Mouse (Mus musculus): ENCODE results near the gene Mllt10.

The Mllt10 gene

DNA sequence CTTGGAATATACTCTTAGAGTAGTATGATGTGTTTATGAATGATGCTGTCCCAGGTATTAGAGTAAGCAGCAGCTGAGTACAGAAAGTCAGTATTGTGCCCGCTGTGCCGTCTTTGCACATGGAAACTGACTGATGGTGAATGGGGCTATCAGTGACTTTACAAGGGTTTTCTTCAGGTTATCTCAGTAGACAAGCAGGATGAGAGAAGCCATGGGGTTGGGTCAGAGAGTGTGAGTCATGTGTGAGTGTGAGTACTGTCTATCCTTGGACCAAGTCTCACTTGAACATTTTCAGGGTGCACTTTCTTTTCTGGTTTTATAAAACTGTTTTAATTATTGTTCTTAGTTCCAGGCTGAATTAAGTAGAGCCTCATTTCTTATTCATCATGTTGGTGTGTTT is 133.3 kb downstream of the Mllt10 start:
- DNase-seq (ENCODE audit: low read depth in 2 of 2, low spot score in 2 of 2), result no peak

DNA sequence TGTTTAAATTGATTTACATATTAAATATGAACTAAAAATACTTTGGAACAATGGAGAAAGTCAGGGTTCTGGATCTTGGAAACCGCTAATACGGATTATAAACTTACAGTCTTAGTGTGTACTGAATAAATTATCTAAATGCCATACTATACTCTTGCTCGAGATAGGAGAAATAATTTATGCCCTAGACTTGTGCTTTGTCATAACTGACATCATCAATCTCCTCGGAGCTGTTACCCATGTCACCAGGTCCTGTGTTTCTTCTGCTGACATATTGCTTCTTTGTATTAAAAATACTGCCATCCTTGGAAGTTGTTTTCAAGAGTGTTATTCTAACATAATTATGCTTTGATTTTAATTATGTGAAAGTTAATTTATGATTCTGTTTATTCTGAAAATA is 140.2 kb downstream of the Mllt10 start:
- no peak for DNase-seq (ENCODE audit: low read depth in 2 of 2, low spot score in 2 of 2)

- DNase-seq (ENCODE audit: low read depth in 2 of 2, low spot score in 2 of 2), result no peak
These were observed 140.8 kb downstream of the Mllt10 start for GRCm38 (mm10) chr2:18195691-18196396.

DNA sequence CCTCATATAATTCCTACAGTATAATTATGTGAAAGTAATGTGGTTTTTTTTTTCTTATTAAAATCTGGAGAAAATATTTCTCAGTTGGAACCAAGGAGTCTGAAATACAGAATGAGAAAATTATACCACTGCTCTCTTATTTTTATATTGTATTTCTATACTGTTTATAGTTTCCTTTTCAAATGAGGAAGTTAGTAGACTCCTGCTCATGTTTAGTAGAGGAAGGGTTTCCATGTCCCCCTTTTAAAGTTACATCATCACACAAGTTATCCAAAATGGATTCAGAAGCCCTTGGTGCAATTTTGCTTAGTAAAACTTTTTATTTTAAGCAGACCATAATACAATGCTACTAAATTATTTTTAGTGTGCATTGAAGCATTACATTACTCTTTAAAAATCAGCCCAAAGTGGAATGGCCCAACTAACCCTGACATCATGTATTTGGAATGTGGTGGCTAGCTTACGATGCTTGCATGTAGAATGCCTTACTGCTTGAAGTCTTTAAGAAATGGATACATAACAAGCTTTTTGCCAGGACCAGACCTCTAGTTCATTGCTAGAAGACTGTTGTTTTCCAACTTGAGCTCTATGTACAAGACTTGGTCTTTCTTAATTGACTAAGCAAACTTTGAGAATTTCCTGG is 146.9 kb downstream of the Mllt10 start:
- DNase-seq (ENCODE audit: low read depth in 2 of 2, low spot score in 2 of 2), result no peak

GRCm38 (mm10) chr2:18202923-18203322 is 147.9 kb downstream of the Mllt10 start:
- DNase-seq (ENCODE audit: low read depth in 2 of 2, low spot score in 2 of 2), result no peak

DNA sequence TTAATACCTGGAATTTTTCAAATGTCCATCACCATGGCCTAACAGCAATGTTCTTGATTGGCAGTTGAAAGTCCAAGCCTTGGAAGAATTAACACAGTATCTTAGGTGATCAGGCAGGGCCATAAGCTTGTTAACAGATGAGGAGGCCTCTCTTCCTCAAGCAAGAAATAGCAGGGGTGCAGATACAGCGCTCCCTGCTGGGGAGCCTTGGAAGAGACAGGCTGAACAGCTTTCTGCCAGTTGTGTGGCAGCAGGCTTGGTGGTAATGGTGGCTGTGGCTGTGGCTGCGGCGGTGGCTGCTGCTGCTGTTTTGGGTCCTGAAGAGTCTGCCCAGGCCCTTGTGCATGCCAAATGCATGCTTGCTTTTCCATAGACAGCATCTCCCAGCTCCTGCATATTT is 150.1 kb downstream of the Mllt10 start:
- DNase-seq (ENCODE audit: low read depth in 2 of 2, low spot score in 2 of 2), result peak; percentile 49 to 63

- no peak for DNase-seq (ENCODE audit: low read depth in 2 of 2, low spot score in 2 of 2)
These were observed 151.8 kb downstream of the Mllt10 start for GRCm38 (mm10) chr2:18206811-18207210.

- no peak for DNase-seq (ENCODE audit: low read depth in 2 of 2, low spot score in 2 of 2)
These were observed 153.5 kb downstream of the Mllt10 start for GRCm38 (mm10) chr2:18208578-18208977.

DNA sequence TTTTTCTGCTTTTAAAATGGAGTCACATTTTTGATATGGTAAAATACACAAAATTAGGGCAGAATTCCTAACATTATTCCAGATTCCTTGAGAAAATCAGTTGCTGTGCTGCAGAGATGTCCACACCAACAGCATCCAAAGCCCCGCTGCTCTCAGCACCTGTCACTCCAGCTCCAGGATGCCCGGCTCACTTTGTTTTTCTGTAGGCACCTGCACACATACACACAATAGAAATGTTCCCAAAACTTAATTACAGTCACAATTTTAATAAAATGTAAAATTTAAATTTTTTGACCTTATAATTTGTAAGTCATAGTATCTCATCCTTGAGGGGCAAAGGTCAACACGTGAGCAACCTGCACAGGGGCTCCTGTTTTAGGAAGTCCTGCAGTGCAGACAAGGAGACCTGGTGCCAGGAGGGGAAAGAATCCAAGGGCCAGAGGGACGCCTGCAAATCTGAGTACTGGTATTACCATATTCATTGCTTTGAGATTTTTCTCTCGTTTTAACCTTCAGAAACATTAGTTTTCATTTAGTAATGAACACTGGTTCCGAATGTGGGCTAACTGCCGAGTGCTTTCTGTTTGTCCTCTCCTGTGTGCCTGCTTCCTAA is 154.3 kb downstream of the Mllt10 start:
- DNase-seq (ENCODE audit: low read depth in 2 of 2, low spot score in 2 of 2), result no peak

GRCm38 (mm10) chr2:18209948-18210347 is 154.9 kb downstream of the Mllt10 start:
- DNase-seq (ENCODE audit: low read depth in 2 of 2, low spot score in 2 of 2), result no peak

GRCm38 (mm10) chr2:18214031-18214430 is 159.0 kb downstream of the Mllt10 start:
- DNase-seq (ENCODE audit: low read depth in 2 of 2, low spot score in 2 of 2), result no peak

- DNase-seq (ENCODE audit: low read depth in 2 of 2, low spot score in 2 of 2), result no peak
These were observed 162.8 kb downstream of the Mllt10 start for GRCm38 (mm10) chr2:18217867-18218266.

GRCm38 (mm10) chr2:18218500-18218899 is 163.5 kb downstream of the Mllt10 start:
- no peak for DNase-seq (ENCODE audit: low read depth in 2 of 2, low spot score in 2 of 2)

DNA sequence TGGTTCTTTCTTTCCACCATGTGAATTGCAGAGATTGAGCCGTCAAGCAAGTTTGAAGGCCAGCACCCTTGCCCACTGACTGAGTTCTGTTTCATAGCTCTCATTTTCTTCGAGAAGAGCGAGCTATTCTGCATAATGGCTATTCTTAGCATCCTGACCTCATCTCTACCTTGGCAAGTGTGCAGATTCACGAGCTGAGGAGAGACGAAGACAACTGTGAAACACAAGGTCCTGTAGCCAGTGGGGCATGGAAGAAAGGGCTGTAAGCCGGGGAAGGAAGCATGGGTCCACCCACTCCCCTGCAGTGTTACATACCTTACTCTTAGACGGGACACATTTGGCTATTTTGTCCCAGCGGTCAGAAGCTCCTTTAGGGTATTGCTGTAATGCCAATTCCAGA is 164.1 kb downstream of the Mllt10 start:
- no peak for DNase-seq (ENCODE audit: low read depth in 2 of 2, low spot score in 2 of 2)

- DNase-seq (ENCODE audit: low read depth in 2 of 2, low spot score in 2 of 2), result no peak
These were observed 164.5 kb downstream of the Mllt10 start for GRCm38 (mm10) chr2:18219569-18219968.

DNA sequence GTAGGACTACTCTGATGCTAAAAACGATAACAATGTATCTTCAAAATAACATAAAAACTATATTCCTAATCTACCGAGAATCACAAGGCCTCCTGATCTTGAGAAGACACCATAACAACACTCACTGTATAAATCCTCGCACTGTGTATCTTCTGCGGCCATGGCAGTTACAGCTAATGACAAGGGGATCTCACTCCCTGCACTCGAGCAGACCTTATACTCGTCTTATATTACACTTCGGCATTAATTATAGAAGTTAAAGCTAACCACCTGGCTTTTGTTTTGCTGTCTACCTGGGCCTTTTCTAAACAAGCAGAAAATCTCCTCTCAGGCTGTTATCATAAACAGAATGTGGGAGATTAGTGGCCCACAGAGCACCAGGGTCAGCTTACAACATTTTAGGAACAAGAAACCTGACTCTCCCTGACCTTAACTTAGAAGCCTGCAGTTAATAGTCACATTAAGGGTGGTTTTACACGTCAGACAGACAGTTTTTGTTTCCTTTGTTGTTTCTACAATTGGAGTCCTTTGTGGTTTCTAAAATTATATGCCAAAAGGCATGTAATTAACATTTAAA is 173.5 kb downstream of the Mllt10 start:
- no peak for DNase-seq (ENCODE audit: low read depth in 2 of 2, low spot score in 2 of 2)

GRCm38 (mm10) chr2:18229279-18229678 is 174.2 kb downstream of the Mllt10 start:
- DNase-seq (ENCODE audit: low read depth in 2 of 2, low spot score in 2 of 2), result no peak

DNA sequence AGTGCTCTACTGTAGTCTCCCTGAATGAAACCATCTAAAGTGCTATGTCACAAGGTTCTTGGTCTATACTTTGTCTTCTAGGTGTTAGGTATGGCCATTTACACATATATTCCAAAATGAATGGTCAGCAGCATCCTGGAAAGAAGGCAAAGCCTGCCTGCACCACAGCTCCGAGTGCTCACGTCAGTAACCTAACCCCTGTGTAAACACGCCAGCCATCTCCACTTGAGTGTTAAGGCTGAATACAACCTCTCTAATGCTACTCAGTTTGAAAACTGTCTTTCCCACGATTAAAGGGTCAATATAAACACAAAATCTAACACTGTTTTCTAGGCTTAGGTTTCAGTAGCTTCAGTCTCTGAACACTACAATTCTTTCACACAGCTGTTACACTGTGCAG is 176.1 kb downstream of the Mllt10 start:
- no peak for DNase-seq (ENCODE audit: low read depth in 2 of 2, low spot score in 2 of 2)

GRCm38 (mm10) chr2:18232883-18233567 is 178.0 kb downstream of the Mllt10 start:
- no peak for DNase-seq (ENCODE audit: low read depth in 2 of 2, low spot score in 2 of 2)

- DNase-seq (ENCODE audit: low read depth in 2 of 2, low spot score in 2 of 2), result no peak
These were observed 180.5 kb downstream of the Mllt10 start for GRCm38 (mm10) chr2:18235524-18235923.

DNA sequence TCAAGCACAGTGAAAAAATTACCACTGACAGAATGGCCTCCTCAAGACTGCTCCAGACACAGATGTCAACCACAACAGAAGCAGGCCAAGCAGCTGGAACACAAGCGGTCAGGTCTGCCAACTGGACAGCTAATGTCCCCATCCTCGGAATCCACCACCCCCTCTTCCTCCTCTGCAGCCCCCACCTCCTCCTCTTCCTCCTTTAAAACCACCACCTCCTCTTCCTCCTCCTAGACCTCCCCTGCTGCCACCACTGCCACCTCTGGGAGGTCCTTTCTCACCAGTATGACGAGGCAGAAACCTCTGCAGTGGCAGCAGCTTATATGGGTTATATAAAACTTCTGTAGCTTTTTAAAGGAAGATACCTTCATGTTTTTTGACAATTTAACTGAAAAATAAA is 194.2 kb downstream of the Mllt10 start:
- no peak for DNase-seq (ENCODE audit: low read depth in 2 of 2, low spot score in 2 of 2)

Data from CD8-positive naive resting alpha-beta T cell, adult 2 months (primary cell).